Mouse (Mus musculus) intestine, postnatal 0 days (tissue): ENCODE measurements at regions not wholly inside any gene's neighbourhood (a gene's known extent, or its start where the extent isn't known, plus 50 kb on each side); places are given as distances from the start of the nearest gene placed in this dataset.

Source experiments
- ATAC-seq: fragments of 200-750 bp; cut with Nextera tagmentation; 2 replicates; pipeline ENCODE4 v1.8.0; 2017; ENCODE audit warnings: mild to moderate bottlenecking, moderate TSS enrichment, moderate library complexity
- H3K27ac ChIP-seq: fragments of 300-500 bp; sonication (generic); 2 replicates; pipeline ENCODE4 v1.5.1; 2014; ENCODE audit warnings: mild to moderate bottlenecking, low read depth, low read length, moderate library complexity
- H3K27me3 ChIP-seq: fragments of 300-500 bp; sonication (generic); replicated peaks from 2 replicates; pipeline ENCODE4 v1.6.1; 2014; ENCODE audit warnings: low read length, mixed read lengths; ENCODE audit not compliant: control insufficient read depth, insufficient read depth
- H3K36me3 ChIP-seq: fragments of 300-500 bp; sonication (generic); 2 replicates; pipeline ENCODE4 v1.6.1; 2014; ENCODE audit warnings: mild to moderate bottlenecking, moderate library complexity; ENCODE audit not compliant: control insufficient read depth, insufficient read depth
- H3K4me1 ChIP-seq: fragments of 300-500 bp; sonication (generic); replicated peaks from 2 replicates; pipeline ENCODE4 v1.6.1; 2014; ENCODE audit warnings: antibody characterized with exemption, low read length, mixed read lengths; ENCODE audit not compliant: control insufficient read depth, insufficient read depth
- H3K4me2 ChIP-seq: fragments of 300-500 bp; sonication (generic); replicated peaks from 2 replicates; pipeline ENCODE4 v1.6.1; 2014; ENCODE audit warnings: low read depth, mild to moderate bottlenecking, moderate library complexity
- H3K4me3 ChIP-seq: fragments of 300-500 bp; sonication (generic); 2 replicates; pipeline ENCODE4 v1.5.1; 2014; ENCODE audit warnings: low read depth, low read length
- H3K9ac ChIP-seq: fragments of 300-500 bp; sonication (generic); 2 replicates; pipeline ENCODE4 v1.6.1; 2014; ENCODE audit warnings: mild to moderate bottlenecking, low read depth, low read length
- H3K9me3 ChIP-seq: fragments of 300-500 bp; sonication (generic); 2 replicates; pipeline ENCODE4 v1.6.1; 2016; ENCODE audit warnings: mixed run types; ENCODE audit not compliant: control insufficient read depth
- CTCF ChIP-seq: sonication (generic); IDR thresholded peaks from 2 replicates; pipeline ENCODE4 v1.5.1; 2016; ENCODE audit warnings: low read depth, mild to moderate bottlenecking, control low read depth, antibody characterized with exemption, moderate library complexity
- WGBS: fragments of 180-500 bp; shearing (Covaris S2); extraction: QIAGEN DNeasy Blood & Tissue Kit; methylation state at CpG from one replicate; pipeline ENCODE4 v1.1.7; 2014; 5-methylcytosine and 5-hydroxymethylcytosine counted together

GRCm38 (mm10) chr13:99739420-99739819 is 161.5 kb downstream of the Cartpt start:
- Histone ChIP-seq H3K36me3 (no peaks in the 10 kb centered on the region), H3K4me1 (no peaks in the 10 kb centered on the region), H3K27me3 (no peaks in the 10 kb centered on the region), H3K4me2 (no peak overlapping the region), H3K4me3 (no peak overlapping the region), H3K9ac (no peak overlapping the region), H3K9me3 (no peaks in the 10 kb centered on the region), H3K27ac (no peak overlapping the region)
- ATAC-seq, result no peak
- WGBS, result 84% methylated on average over 1 of the region's 1 CpGs
- no peak for TF ChIP-seq CTCF

GRCm38 (mm10) chr13:99737271-99737670 is 163.6 kb downstream of the Cartpt start:
- Histone ChIP-seq H3K36me3 (no peaks in the 10 kb centered on the region), H3K4me2 (no peak overlapping the region), H3K4me1 (no peaks in the 10 kb centered on the region), H3K9me3 (no peaks in the 10 kb centered on the region), H3K9ac (no peak overlapping the region), H3K4me3 (no peak overlapping the region), H3K27me3 (no peaks in the 10 kb centered on the region), H3K27ac (no peak overlapping the region)
- ATAC-seq, result no peak
- WGBS, result 78% methylated on average over 3 of the region's 3 CpGs
- no peak for TF ChIP-seq CTCF

- no peaks in the 10 kb centered on the region for H3K36me3 ChIP-seq
- TF ChIP-seq CTCF, result no peak
- no peaks in the 10 kb centered on the region for H3K27me3 ChIP-seq
- H3K9me3 ChIP-seq, result no peaks in the 10 kb centered on the region
- H3K9ac ChIP-seq, result no peak overlapping the region
- no peak overlapping the region for H3K27ac ChIP-seq
- ATAC-seq, result no peak
- no peak overlapping the region for H3K4me3 ChIP-seq
- WGBS, result 29% methylated on average over 5 of the region's 5 CpGs
- no peak overlapping the region for H3K4me2 ChIP-seq
- H3K4me1 ChIP-seq, result no peaks in the 10 kb centered on the region
Measured at GRCm38 (mm10) chr13:99729145-99729544, 171.7 kb downstream of the Cartpt start.

- no peak for ATAC-seq
- H3K9me3 ChIP-seq, result no peaks in the 10 kb centered on the region
- no peak overlapping the region for H3K4me2 ChIP-seq
- no peak overlapping the region for H3K9ac ChIP-seq
- H3K27ac ChIP-seq, result no peak overlapping the region
- H3K4me3 ChIP-seq, result no peak overlapping the region
- H3K4me1 ChIP-seq, result no peaks in the 10 kb centered on the region
- no peaks in the 10 kb centered on the region for H3K27me3 ChIP-seq
- 35% methylated on average over 7 of the region's 7 CpGs for WGBS
- H3K36me3 ChIP-seq, result no peaks in the 10 kb centered on the region
- TF ChIP-seq CTCF, result no peak
Measured at GRCm38 (mm10) chr13:99724245-99724644, 176.6 kb downstream of the Cartpt start.

GRCm38 (mm10) chr13:99723237-99723981 is 177.5 kb downstream of the Cartpt start:
- no peak for ATAC-seq
- no peak overlapping the region for H3K4me2 ChIP-seq
- no peak overlapping the region for H3K4me3 ChIP-seq
- H3K9ac ChIP-seq, result no peak overlapping the region
- 77% methylated on average over 5 of the region's 5 CpGs for WGBS
- no peaks in the 10 kb centered on the region for H3K36me3 ChIP-seq
- no peak overlapping the region for H3K27ac ChIP-seq
- no peaks in the 10 kb centered on the region for H3K9me3 ChIP-seq
- no peaks in the 10 kb centered on the region for H3K27me3 ChIP-seq
- TF ChIP-seq CTCF, result no peak
- H3K4me1 ChIP-seq, result no peaks in the 10 kb centered on the region

- no peak overlapping the region for H3K4me2 ChIP-seq
- no peak overlapping the region for H3K9ac ChIP-seq
- no peaks in the 10 kb centered on the region for H3K9me3 ChIP-seq
- no peak overlapping the region for H3K4me3 ChIP-seq
- WGBS, result 66% methylated on average over 3 of the region's 3 CpGs
- no peaks in the 10 kb centered on the region for H3K36me3 ChIP-seq
- no peaks in the 10 kb centered on the region for H3K27me3 ChIP-seq
- TF ChIP-seq CTCF, result no peak
- no peak for ATAC-seq
- no peak overlapping the region for H3K27ac ChIP-seq
- no peaks in the 10 kb centered on the region for H3K4me1 ChIP-seq
Measured at GRCm38 (mm10) chr13:99720566-99720965, 180.3 kb downstream of the Cartpt start.
